Mouse (Mus musculus): ENCODE data around the gene Kat2a. TPM values are rescaled to one million over a fixed set of nuclear protein-coding genes. Genes with fewer than 3 reads are reported as not detected.

Kat2a gene
- polyA plus RNA-seq, 1 experiment from 2014 or later: 66.3 TPM

GRCm38 (mm10) chr11:100684084-100684483 is 28.2 kb downstream of the Kat2a start:
- WGBS: 83% methylated on average over 2 of the region's 2 CpGs
- no peak for DNase-seq (ENCODE audit: low spot score)
- no peak overlapping the region for H3K27ac ChIP-seq (ENCODE audit: low read depth, low read length)
- no peak overlapping the region for H3K4me3 ChIP-seq (ENCODE audit: low read depth, low read length)
- H3K36me3 ChIP-seq (ENCODE audit: control insufficient read depth, insufficient read depth, low read length): no peaks in the 10 kb centered on the region
- no peak for ATAC-seq (replicated peaks; ENCODE audit: low FRiP score)
- H3K27me3 ChIP-seq (replicated peaks; ENCODE audit: control insufficient read depth, insufficient read depth, low read length): peaks cover 3% of the 10 kb centered on the region; the same call in 1 of the 2 replicates
- H3K9me3 ChIP-seq (ENCODE audit: control insufficient read depth, low read length): no peaks in the 10 kb centered on the region
- no peak overlapping the region for H3K4me2 ChIP-seq
- H3K4me1 ChIP-seq (replicated peaks; ENCODE audit: control insufficient read depth, insufficient read depth, low read length): no peaks in the 10 kb centered on the region
- H3K9ac ChIP-seq (ENCODE audit: low read depth, low read length): no peak overlapping the region

DNA sequence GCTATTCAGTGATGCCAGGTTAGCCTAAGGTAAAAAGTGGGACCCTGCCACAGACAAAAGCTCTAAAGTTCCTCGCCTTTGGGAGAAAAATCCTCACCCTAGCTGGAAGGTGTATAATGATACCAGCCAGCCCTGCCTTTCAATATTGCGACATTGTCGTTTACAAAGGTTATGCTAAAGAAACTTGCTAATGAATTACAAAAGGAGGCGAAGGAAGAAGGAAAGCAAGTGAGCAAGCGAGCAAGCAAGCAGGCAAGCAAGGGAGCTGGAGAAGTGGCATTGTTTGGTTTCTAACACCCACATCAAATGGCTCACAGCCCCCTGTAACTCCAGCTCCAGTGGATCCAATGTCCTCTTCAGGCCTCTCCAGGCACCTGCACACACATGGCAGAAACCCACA is 29.7 kb downstream of the Kat2a start:
- Histone ChIP-seq H3K9ac (ENCODE audit: low read depth, low read length) (no peak overlapping the region), H3K4me3 (ENCODE audit: low read depth, low read length) (no peak overlapping the region), H3K9me3 (ENCODE audit: control insufficient read depth, low read length) (no peaks in the 10 kb centered on the region), H3K27me3 (replicated peaks; ENCODE audit: control insufficient read depth, insufficient read depth, low read length) (peaks cover 3% of the 10 kb centered on the region; the same call in 1 of the 2 replicates), H3K4me2 (no peak overlapping the region), H3K27ac (ENCODE audit: low read depth, low read length) (no peak overlapping the region), H3K4me1 (replicated peaks; ENCODE audit: control insufficient read depth, insufficient read depth, low read length) (no peaks in the 10 kb centered on the region), H3K36me3 (ENCODE audit: control insufficient read depth, insufficient read depth, low read length) (no peaks in the 10 kb centered on the region)
- WGBS: 71% methylated on average over 5 of the region's 5 CpGs
- DNase-seq (ENCODE audit: low spot score) (no peak), ATAC-seq (replicated peaks; ENCODE audit: low FRiP score) (no peak)

DNA sequence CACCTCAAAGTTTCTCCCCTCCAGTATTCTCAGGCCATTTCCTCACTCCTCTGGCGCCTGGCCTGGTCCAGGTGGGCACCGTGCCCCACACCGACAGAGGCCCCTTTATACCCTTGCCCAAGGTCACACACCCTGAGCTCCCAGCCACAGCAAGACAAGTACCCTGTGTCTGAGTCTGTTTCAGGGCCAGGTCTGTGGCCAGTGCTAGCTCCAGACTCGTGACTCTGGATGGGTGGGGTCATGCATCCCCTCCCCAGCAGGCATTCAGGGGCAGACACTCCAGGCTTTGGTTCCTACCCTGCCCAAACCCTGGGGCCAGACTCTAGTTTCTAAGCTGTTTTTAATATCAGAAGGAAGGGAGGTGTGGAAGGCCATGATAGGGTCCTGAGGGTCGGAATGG is 30.4 kb downstream of the Kat2a start:
- no peaks in the 10 kb centered on the region for H3K9me3 ChIP-seq (ENCODE audit: control insufficient read depth, low read length)
- no peak overlapping the region for H3K9ac ChIP-seq (ENCODE audit: low read depth, low read length)
- 77% methylated on average over 5 of the region's 5 CpGs for WGBS
- ATAC-seq (replicated peaks; ENCODE audit: low FRiP score) (no peak), DNase-seq (ENCODE audit: low spot score) (no peak)
- H3K4me1 ChIP-seq (replicated peaks; ENCODE audit: control insufficient read depth, insufficient read depth, low read length): no peaks in the 10 kb centered on the region
- no peak overlapping the region for H3K27ac ChIP-seq (ENCODE audit: low read depth, low read length)
- H3K27me3 ChIP-seq (replicated peaks; ENCODE audit: control insufficient read depth, insufficient read depth, low read length): peaks cover 2% of the 10 kb centered on the region; the same call in 1 of the 2 replicates
- no peak overlapping the region for H3K4me3 ChIP-seq (ENCODE audit: low read depth, low read length)
- H3K4me2 ChIP-seq: no peak overlapping the region
- H3K36me3 ChIP-seq (ENCODE audit: control insufficient read depth, insufficient read depth, low read length): no peaks in the 10 kb centered on the region

DNA sequence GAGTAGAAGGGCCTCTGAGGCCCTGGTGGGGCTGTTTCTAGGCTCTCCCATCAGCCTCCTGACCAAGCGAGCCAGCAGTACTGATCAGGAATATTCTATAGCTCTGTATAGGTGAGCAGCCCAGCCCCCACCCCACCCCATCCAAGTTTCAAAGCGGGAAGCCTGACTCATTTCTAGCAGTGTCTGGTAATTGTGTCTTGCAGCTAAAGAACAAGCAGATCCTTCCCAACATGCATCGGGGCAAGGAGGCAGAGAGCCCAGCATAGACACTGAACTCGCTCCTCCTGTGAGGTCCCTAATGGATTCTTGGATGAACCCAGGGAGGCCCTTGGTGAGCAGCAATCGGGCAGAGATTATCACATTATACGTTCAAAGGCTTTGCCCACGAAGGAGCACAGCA is 34.5 kb downstream of the Kat2a start:
- DNase-seq (ENCODE audit: low spot score): no peak
- 49% methylated on average over 7 of the region's 7 CpGs for WGBS
- Histone ChIP-seq H3K4me3 (ENCODE audit: low read depth, low read length) (no peak overlapping the region), H3K36me3 (ENCODE audit: control insufficient read depth, insufficient read depth, low read length) (no peaks in the 10 kb centered on the region), H3K27me3 (replicated peaks; ENCODE audit: control insufficient read depth, insufficient read depth, low read length) (peaks cover 26% of the 10 kb centered on the region), H3K4me1 (replicated peaks; ENCODE audit: control insufficient read depth, insufficient read depth, low read length) (no peaks in the 10 kb centered on the region), H3K4me2 (no peak overlapping the region), H3K9me3 (ENCODE audit: control insufficient read depth, low read length) (no peaks in the 10 kb centered on the region), H3K9ac (ENCODE audit: low read depth, low read length) (no peak overlapping the region), H3K27ac (ENCODE audit: low read depth, low read length) (no peak overlapping the region)
- no peak for ATAC-seq (replicated peaks; ENCODE audit: low FRiP score)

- peak overlapping the region; percentile 38 for H3K4me2 ChIP-seq
Measured at GRCm38 (mm10) chr11:100673169-100673568, 39.1 kb downstream of the Kat2a start.

DNA sequence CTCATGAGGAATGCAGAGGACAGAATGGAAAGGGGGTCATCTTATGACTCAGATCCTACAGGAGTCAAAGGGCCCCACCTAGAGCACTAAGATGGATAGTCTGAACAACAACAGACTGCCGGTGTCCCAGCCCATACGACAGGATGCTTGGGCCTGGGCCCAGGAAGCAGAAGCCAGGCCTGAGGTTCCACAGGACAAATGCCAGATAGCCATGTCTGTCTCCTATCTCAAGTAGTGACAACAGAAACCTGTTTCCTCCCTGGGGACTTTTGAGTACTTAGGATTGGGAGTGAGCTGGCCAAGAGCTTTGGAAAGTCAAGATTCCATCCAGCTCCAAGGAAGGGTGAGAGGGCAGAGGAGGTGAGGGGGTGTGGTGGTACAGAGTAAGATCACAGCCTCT is 40.3 kb downstream of the Kat2a start:
- no peak for ATAC-seq (replicated peaks; ENCODE audit: low FRiP score)
- H3K27me3 ChIP-seq (replicated peaks; ENCODE audit: control insufficient read depth, insufficient read depth, low read length): peaks cover 33% of the 10 kb centered on the region
- no peak overlapping the region for H3K27ac ChIP-seq (ENCODE audit: low read depth, low read length)

More at GRCm38 (mm10) chr11:100673169-100673568, 39.1 kb downstream of the Kat2a start:
- WGBS: 11% methylated on average over 23 of the region's 23 CpGs
- H3K36me3 ChIP-seq (ENCODE audit: control insufficient read depth, insufficient read depth, low read length): no peaks in the 10 kb centered on the region
- H3K4me3 ChIP-seq (ENCODE audit: low read depth, low read length): no peak overlapping the region
- ATAC-seq (replicated peaks; ENCODE audit: low FRiP score): no peak
- H3K4me1 ChIP-seq (replicated peaks; ENCODE audit: control insufficient read depth, insufficient read depth, low read length): no peaks in the 10 kb centered on the region
- H3K27ac ChIP-seq (ENCODE audit: low read depth, low read length): no peak overlapping the region
- no peaks in the 10 kb centered on the region for H3K9me3 ChIP-seq (ENCODE audit: control insufficient read depth, low read length)
- DNase-seq (ENCODE audit: low spot score): no peak
- H3K27me3 ChIP-seq (replicated peaks; ENCODE audit: control insufficient read depth, insufficient read depth, low read length): peaks cover 33% of the 10 kb centered on the region
- no peak overlapping the region for H3K9ac ChIP-seq (ENCODE audit: low read depth, low read length)

GRCm38 (mm10) chr11:100671049-100671448 is 41.2 kb downstream of the Kat2a start:
- Histone ChIP-seq H3K9ac (ENCODE audit: low read depth, low read length) (no peak overlapping the region), H3K4me3 (ENCODE audit: low read depth, low read length) (no peak overlapping the region), H3K27me3 (replicated peaks; ENCODE audit: control insufficient read depth, insufficient read depth, low read length) (peaks cover 33% of the 10 kb centered on the region), H3K4me1 (replicated peaks; ENCODE audit: control insufficient read depth, insufficient read depth, low read length) (no peaks in the 10 kb centered on the region), H3K4me2 (no peak overlapping the region), H3K27ac (ENCODE audit: low read depth, low read length) (no peak overlapping the region), H3K9me3 (ENCODE audit: control insufficient read depth, low read length) (no peaks in the 10 kb centered on the region), H3K36me3 (ENCODE audit: control insufficient read depth, insufficient read depth, low read length) (no peaks in the 10 kb centered on the region)
- 73% methylated on average over 1 of the region's 1 CpGs for WGBS
- no peak for ATAC-seq (replicated peaks; ENCODE audit: low FRiP score)
- DNase-seq (ENCODE audit: low spot score): no peak

More for the DNA sequence above, 40.3 kb downstream of the Kat2a start:
- Histone ChIP-seq H3K36me3 (ENCODE audit: control insufficient read depth, insufficient read depth, low read length) (no peaks in the 10 kb centered on the region), H3K4me3 (ENCODE audit: low read depth, low read length) (no peak overlapping the region), H3K4me1 (replicated peaks; ENCODE audit: control insufficient read depth, insufficient read depth, low read length) (no peaks in the 10 kb centered on the region), H3K4me2 (no peak overlapping the region), H3K9me3 (ENCODE audit: control insufficient read depth, low read length) (no peaks in the 10 kb centered on the region), H3K9ac (ENCODE audit: low read depth, low read length) (no peak overlapping the region)
- no peak for DNase-seq (ENCODE audit: low spot score)
- 42% methylated on average over 2 of the region's 2 CpGs for WGBS

- DNase-seq (ENCODE audit: low spot score) (no peak), ATAC-seq (replicated peaks; ENCODE audit: low FRiP score) (no peak)
- 72% methylated on average over 10 of the region's 10 CpGs for WGBS
- Histone ChIP-seq H3K27ac (ENCODE audit: low read depth, low read length) (no peak overlapping the region), H3K9ac (ENCODE audit: low read depth, low read length) (no peak overlapping the region), H3K4me1 (replicated peaks; ENCODE audit: control insufficient read depth, insufficient read depth, low read length) (peaks cover 4% of the 10 kb centered on the region; the same call in 1 of the 2 replicates), H3K4me3 (ENCODE audit: low read depth, low read length) (no peak overlapping the region), H3K36me3 (ENCODE audit: control insufficient read depth, insufficient read depth, low read length) (no peaks in the 10 kb centered on the region), H3K27me3 (replicated peaks; ENCODE audit: control insufficient read depth, insufficient read depth, low read length) (no peaks in the 10 kb centered on the region), H3K4me2 (no peak overlapping the region), H3K9me3 (ENCODE audit: control insufficient read depth, low read length) (no peaks in the 10 kb centered on the region)
Measured at GRCm38 (mm10) chr11:100659806-100660205, 52.5 kb downstream of the Kat2a start.

- H3K36me3 ChIP-seq (ENCODE audit: control insufficient read depth, insufficient read depth, low read length): no peaks in the 10 kb centered on the region
- peaks cover 4% of the 10 kb centered on the region; the same call in 1 of the 2 replicates for H3K4me1 ChIP-seq (replicated peaks; ENCODE audit: control insufficient read depth, insufficient read depth, low read length)
- H3K4me3 ChIP-seq (ENCODE audit: low read depth, low read length): no peak overlapping the region
- no peaks in the 10 kb centered on the region for H3K9me3 ChIP-seq (ENCODE audit: control insufficient read depth, low read length)
- DNase-seq (ENCODE audit: low spot score): no peak
- H3K4me2 ChIP-seq: no peak overlapping the region
- ATAC-seq (replicated peaks; ENCODE audit: low FRiP score): no peak
- H3K27me3 ChIP-seq (replicated peaks; ENCODE audit: control insufficient read depth, insufficient read depth, low read length): peaks cover 7% of the 10 kb centered on the region
- no peak overlapping the region for H3K27ac ChIP-seq (ENCODE audit: low read depth, low read length)
- WGBS: 18% methylated on average over 6 of the region's 6 CpGs
- no peak overlapping the region for H3K9ac ChIP-seq (ENCODE audit: low read depth, low read length)
Measured at GRCm38 (mm10) chr11:100656458-100656857, 55.8 kb downstream of the Kat2a start.

Data from liver, embryonic 11.5 days (tissue).